Mouse (Mus musculus) bone marrow, adult 2 months (tissue): ENCODE data around the gene Plscr3. TPM values are rescaled to one million over a fixed set of nuclear protein-coding genes. Genes with fewer than 3 reads are reported as not detected.
A peak's percentile ranks its signal among the peaks of the same experiment; 100 is the strongest.

Source experiments
- H3K27ac ChIP-seq: fragments of 200-500 bp; 2 replicates; pipeline ENCODE4 v1.5.1; 2012; ENCODE audit warnings: low read depth, mild to moderate bottlenecking, control low read depth, inconsistent platforms, low read length; ENCODE audit not compliant: control insufficient read depth, poor library complexity, insufficient read depth
- H3K4me1 ChIP-seq: fragments of 200-500 bp; 2 replicates; pipeline ENCODE4 v1.6.1; 2011; ENCODE audit warnings: low read length; ENCODE audit not compliant: control insufficient read depth, insufficient read depth
- H3K4me3 ChIP-seq: fragments of 200-500 bp; replicated peaks from 2 replicates; pipeline ENCODE3; 2011; ENCODE audit warnings: mild to moderate bottlenecking, low read depth, low read length, control low read depth; ENCODE audit not compliant: control insufficient read depth
- CTCF ChIP-seq: fragments of 200-500 bp; IDR thresholded peaks from 2 replicates; pipeline ENCODE4 v1.5.1; 2011; ENCODE audit warnings: low read length, control low read depth; ENCODE audit not compliant: control insufficient read depth, insufficient read depth
- POLR2A ChIP-seq: fragments of 200-500 bp; IDR thresholded peaks from 2 replicates; pipeline ENCODE4 v1.6.1; 2011; ENCODE audit warnings: low read depth, mild to moderate bottlenecking, control low read depth, low read length, borderline replicate concordance; ENCODE audit not compliant: control insufficient read depth
- WGBS: fragments of 180-500 bp; shearing (Covaris S2); methylation state at CpG from one replicate; pipeline ENCODE4 v1.1.7; 2018; 5-methylcytosine and 5-hydroxymethylcytosine counted together
- polyA plus RNA-seq: library from polyadenylated mRNA; stranded (reverse); fragments of >200 nt; gene quantifications from 2 replicates; pipeline ENCODE4 v1.2.4, GENCODE M21; 2011; ENCODE audit warnings: low replicate concordance; ENCODE audit not compliant: missing spikeins, insufficient read depth, insufficient read length

Gene Plscr3
- polyA plus RNA-seq, 1 experiment = 50.9 TPM

DNA sequence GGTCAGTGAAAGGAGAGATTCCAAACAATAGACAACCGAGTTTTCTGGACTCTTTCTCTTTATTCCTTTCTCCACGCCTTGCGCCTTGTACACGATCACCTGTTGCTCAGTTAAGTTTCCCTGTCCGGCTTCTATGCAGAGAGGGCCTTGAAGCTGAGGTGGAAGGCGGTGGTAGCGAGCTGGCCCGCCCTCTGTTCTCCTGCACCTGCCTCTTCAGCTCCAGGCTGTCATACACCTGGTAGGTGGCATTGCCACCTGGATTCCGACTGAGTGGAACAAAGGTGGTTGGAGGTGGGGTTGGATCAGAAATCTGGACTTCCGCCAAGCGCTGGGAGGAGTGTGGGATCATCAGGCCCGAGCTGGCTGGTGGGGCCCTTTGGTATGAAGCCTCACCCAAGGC lies 29.7 kb upstream of the Plscr3 start:
- H3K4me1 ChIP-seq = no peaks in the 10 kb centered on the region
- no peak overlapping the region for H3K27ac ChIP-seq
- no peak for TF ChIP-seq CTCF
- no peak for TF ChIP-seq POLR2A
- 84% methylated on average over 12 of the region's 12 CpGs for WGBS
- no peak overlapping the region for H3K4me3 ChIP-seq

DNA sequence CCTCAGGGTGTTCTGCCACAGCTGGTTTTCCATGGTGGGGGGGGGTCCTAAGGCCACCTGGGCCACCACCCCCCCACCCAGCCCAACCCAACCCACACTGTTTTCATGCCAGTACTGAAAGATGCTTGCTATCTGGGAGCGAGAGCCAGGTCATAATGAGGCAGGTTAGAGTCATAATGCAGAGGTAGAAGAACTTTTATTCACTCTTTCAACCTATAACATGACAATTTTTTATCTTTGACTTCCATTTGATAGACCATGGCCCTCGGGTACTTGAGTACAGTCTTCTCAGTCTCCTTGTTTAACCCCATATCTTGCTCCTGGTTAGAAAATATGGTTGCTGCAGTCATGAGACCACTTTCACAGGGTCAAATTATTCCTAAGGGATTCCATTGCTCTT lies 27.8 kb upstream of the Plscr3 start, which contains the start of gene Spem2:
Spem2 (minus strand) TSS at position 101 of the 400 bp plus-strand sequence.
- H3K4me1 ChIP-seq = no peaks in the 10 kb centered on the region
- 70% methylated on average over 2 of the region's 2 CpGs for WGBS
- no peak within 1 kb of the TSS for H3K4me3 ChIP-seq
- H3K27ac ChIP-seq = no peak within 1 kb of the TSS
- TF ChIP-seq POLR2A = no peak
- no peak for TF ChIP-seq CTCF

DNA sequence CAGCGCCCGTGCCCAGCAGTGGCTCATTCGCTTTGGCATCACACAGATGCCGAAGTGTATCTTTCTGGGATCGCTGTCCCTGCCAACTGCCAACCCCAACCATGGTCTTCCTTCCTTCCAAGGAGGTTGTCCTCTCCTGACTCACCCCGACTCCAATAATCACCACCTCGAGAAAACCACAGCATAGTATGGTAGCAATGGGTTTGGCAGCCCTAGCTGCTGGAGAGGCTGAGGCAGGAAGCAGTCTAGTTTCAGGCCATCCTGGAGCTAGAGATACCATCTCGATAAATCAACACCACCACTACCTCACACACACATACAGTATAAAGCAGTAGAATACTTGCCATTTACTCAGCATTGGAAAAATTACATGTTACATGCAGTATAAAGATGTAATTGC lies 27.3 kb upstream of the Plscr3 start:
- WGBS = 53% methylated on average over 8 of the region's 8 CpGs
- no peak for TF ChIP-seq CTCF
- no peak for TF ChIP-seq POLR2A
- Histone ChIP-seq H3K4me1 (no peaks in the 10 kb centered on the region), H3K4me3 (no peak overlapping the region), H3K27ac (no peak overlapping the region)

DNA sequence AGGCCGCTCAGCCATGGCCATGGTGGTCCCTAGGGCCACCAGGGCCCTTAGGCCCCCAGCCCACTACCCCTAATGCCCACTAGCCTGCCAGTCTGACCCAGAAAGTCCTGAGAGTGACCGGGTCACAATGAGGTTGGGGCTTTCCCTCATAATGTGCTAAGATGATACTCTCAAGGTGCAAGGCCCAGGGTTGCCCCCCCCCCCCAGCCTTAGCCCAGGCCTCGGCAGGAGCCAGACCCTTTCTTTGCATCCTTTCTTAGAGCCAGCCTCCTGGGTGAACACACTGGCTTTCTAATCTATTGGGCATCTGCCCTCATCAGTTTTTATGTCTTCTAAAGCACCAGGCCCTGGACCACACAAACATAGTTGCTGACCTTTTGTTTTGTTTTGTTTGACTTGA lies 24.1 kb upstream of the Plscr3 start, which contains the start of gene Spem1:
Spem1 (minus strand) TSS at position 101 of the 400 bp plus-strand sequence.
- 83% methylated on average over 3 of the region's 3 CpGs for WGBS
- Histone ChIP-seq H3K27ac (no peak within 1 kb of the TSS), H3K4me3 (no peak within 1 kb of the TSS), H3K4me1 (no peaks in the 10 kb centered on the region)
- no peak for TF ChIP-seq POLR2A
- no peak for TF ChIP-seq CTCF

DNA sequence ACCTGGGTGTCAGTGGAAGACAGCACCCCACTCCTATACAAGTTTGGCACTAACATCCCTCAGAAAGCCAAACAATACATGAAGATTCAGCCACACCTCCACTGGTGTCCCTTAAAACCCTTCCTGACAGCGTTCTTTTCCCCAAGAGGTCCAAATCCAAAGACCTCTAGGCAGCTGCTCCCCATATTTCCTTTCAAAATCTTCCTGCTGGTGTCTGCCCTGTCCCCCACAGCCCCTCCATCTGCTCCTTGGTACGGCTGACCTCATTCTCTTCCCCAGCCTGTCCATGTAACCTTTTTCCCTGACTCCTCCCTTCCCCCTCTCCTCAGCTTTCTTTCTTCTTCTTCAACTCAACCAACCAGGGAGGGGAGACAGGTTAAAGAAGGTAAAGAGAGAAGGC lies 22.7 kb upstream of the Plscr3 start:
- 83% methylated on average over 2 of the region's 2 CpGs for WGBS
- TF ChIP-seq CTCF = no peak
- TF ChIP-seq POLR2A = no peak
- H3K4me3 ChIP-seq = no peak overlapping the region
- no peaks in the 10 kb centered on the region for H3K4me1 ChIP-seq
- no peak overlapping the region for H3K27ac ChIP-seq

DNA sequence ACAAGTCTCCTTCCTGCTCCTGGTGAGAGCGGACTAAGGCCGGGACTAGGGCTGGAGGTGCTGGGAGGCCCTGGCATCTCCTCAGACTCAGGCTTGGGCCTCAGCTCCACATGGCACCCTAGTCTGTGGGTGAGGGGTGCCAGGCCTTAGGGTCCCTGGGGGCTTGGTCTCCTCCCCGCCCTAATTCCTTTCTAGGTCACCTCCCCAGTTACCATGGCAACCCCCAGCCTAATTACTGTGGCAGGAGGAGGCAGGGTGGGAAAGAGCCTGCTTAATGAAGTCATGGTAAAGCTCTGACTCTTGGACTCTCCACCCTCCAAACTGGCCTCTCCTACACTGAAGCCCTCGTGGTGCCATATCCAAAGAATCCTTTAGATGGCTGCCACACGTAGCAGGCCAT lies 17.3 kb upstream of the Plscr3 start:
- no peak for TF ChIP-seq CTCF
- TF ChIP-seq POLR2A = no peak
- Histone ChIP-seq H3K4me3 (no peak overlapping the region), H3K27ac (no peak overlapping the region; the same call in 1 of the 2 replicates), H3K4me1 (peaks cover 1% of the 10 kb centered on the region)
- WGBS = 88% methylated on average over 5 of the region's 5 CpGs

DNA sequence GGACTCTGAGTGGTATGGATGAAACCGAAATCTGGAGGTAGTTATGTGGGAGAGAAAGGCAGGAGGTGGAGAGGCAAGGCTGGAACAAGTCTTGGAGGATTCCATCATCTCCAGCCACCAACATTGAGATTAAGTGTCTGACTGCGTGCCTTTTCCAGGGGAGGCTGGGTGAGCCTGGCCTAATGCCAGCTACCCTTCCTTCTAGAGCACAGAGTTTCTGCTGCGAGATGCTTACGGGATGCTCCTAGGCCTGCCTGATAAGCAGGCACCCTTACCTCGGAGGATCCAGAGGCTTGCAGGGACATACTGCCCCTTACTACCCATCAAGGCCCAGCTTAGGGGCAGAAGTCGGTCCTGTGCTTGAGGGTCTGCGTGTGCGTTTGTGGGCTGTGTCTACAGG lies 12.6 kb upstream of the Plscr3 start:
- Histone ChIP-seq H3K27ac (no peak overlapping the region), H3K4me1 (peaks cover 2% of the 10 kb centered on the region), H3K4me3 (peak overlapping the region; percentile 29)
- 35% methylated on average over 8 of the region's 8 CpGs for whole genome bisulfite sequencing
- TF ChIP-seq CTCF (no peak), POLR2A (no peak)

DNA sequence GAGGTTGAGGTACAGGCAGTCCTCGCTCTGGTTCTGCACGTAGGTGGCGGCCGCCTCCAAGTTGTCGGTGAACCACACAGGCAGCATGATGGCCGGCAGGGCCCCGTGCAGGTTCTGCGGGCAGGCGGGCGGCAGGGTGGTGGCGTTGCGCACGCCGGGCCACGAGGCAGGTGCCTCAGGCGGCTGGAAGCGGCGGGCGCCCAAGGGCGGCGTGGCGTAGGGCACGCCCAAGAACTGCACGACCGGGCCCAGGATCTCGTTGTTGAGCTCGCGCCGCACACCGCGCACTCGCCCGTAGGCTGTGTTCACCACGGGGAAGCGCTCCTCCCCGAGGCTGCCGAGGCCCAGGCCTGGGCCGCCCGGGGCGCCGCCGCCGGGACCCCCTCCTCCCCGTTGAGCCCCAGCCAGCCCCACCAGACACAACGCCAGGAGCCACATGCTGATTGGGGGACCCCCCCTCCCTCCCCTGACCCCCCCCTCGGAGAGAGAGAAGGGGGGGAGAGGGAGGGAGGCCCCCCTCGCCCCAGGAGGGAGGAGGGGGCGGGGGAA lies 12.1 kb upstream of the Plscr3 start:
- TF ChIP-seq CTCF = no peak
- peak; percentile 28; the same call in 1 of the 2 replicates for TF ChIP-seq POLR2A
- peak overlapping the region; percentile 29 for H3K4me3 ChIP-seq
- H3K4me1 ChIP-seq = peaks cover 2% of the 10 kb centered on the region
- 6% methylated on average over 28 of the region's 48 CpGs for WGBS
- H3K27ac ChIP-seq = no peak overlapping the region

DNA sequence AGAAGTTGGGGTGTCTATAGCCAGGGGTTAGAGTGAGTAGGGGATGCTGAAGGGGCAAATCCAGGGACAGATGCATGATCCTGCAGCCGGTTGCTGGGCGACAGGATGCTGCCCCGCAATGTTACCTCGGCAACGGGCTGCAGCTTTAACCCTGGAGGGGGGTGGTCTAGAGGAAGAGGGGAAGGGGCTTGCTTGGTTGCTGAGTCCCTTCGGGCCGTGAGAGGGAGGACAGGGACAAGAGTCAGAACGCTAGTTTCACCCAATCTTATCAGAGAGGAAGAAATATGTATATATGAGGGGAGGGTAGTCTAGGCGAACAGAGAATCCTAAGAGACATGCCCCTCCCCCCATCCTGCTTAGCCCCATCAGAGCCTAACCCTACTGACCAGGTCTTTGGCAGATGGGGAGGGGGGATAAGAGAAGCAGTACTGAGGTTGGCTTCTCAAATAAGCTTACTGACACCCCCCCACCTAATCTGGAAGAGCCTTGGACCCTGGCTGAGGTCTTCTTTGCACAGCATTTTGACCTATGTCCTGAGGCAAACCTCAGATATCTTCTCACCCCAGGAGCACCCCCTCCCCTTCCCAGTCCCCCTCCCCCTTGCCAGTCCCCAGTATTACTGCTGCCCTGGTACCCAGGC lies 10.7 kb upstream of the Plscr3 start:
- TF ChIP-seq CTCF (no peak), POLR2A (no peak)
- Histone ChIP-seq H3K4me3 (no peak overlapping the region), H3K27ac (no peak overlapping the region), H3K4me1 (peaks cover 2% of the 10 kb centered on the region)
- WGBS = 57% methylated on average over 9 of the region's 9 CpGs
